Mouse (Mus musculus): ENCODE results near the gene Zfp536. TPM values are rescaled to one million over a fixed set of nuclear protein-coding genes. Genes with fewer than 3 reads are reported as not detected.

Gene Zfp536
- polyA plus RNA-seq, 1 experiment = not detected

DNA sequence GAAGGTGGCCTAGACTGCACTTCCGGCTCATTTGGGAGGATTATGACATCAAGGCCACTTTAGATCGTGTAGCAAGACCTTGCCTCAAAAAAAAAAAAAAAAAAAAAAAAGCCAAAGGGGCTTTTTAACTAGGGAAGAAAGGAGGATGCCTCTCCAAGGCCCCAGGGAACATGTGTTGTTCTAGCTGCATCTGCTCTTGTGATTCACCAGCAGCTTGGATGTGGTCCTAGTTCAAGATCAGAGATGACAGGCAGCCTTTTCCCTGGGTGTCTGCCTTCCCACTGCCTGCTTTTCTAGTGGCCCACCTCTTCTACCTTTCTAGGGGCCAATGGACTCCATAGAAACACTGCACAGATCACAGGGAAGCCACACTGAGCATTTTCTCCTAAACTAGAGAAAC is 350.5 kb downstream of the Zfp536 start:
- H3K36me3 ChIP-seq (ENCODE audit: control insufficient read depth, insufficient read depth) = no peaks in the 10 kb centered on the region
- TF ChIP-seq MYOG (IDR thresholded peaks at IDR 0.05; ENCODE audit: control insufficient read depth in 1 of 3, insufficient read depth in 1 of 3, insufficient read length in 2 of 3, low read depth in 2 of 3) = no peak
- no peak for TF ChIP-seq POLR2AphosphoS2 (IDR thresholded peaks at IDR 0.05; ENCODE audit: insufficient read length, low read depth)
- no peak for TF ChIP-seq SRF (IDR thresholded peaks at IDR 0.05; ENCODE audit: control insufficient read depth, insufficient read length, low read depth)
- TF ChIP-seq E2F4 (IDR thresholded peaks at IDR 0.05; ENCODE audit: insufficient read depth) = no peak
- no peak for TF ChIP-seq MAX (IDR thresholded peaks at IDR 0.05; ENCODE audit: low read depth)
- no peak for TF ChIP-seq CEBPB (IDR thresholded peaks at IDR 0.05; ENCODE audit: insufficient read depth, poor library complexity, severe bottlenecking)
- no peak for TF ChIP-seq POLR2A (IDR thresholded peaks at IDR 0.05; ENCODE audit: insufficient read length, low read depth)
- no peak for TF ChIP-seq TCF12 (IDR thresholded peaks at IDR 0.05; ENCODE audit: insufficient read depth, poor library complexity, severe bottlenecking)
- no peak overlapping the region for H3ac ChIP-seq (ENCODE audit: control insufficient read depth, insufficient read length)
- no peak overlapping the region for H3K4me2 ChIP-seq (ENCODE audit: low read depth)
- no peak overlapping the region for H3K4me3 ChIP-seq
- H3K27me3 ChIP-seq (ENCODE audit: control insufficient read depth, insufficient read depth, insufficient read length) = no peaks in the 10 kb centered on the region
- H3K79me2 ChIP-seq (ENCODE audit: control insufficient read depth, insufficient read depth) = no peaks in the 10 kb centered on the region

Other genes with a start within 250 kb of the Zfp536 start
- 13.4 TPM for gene Uri1, start 249.9 kb upstream of the Zfp536 start, polyA plus RNA-seq (2012; fragmentation: generic; extraction: Trizol)